ENCODE assay signal across 8 mouse cellular contexts in the genomic region with DNA sequence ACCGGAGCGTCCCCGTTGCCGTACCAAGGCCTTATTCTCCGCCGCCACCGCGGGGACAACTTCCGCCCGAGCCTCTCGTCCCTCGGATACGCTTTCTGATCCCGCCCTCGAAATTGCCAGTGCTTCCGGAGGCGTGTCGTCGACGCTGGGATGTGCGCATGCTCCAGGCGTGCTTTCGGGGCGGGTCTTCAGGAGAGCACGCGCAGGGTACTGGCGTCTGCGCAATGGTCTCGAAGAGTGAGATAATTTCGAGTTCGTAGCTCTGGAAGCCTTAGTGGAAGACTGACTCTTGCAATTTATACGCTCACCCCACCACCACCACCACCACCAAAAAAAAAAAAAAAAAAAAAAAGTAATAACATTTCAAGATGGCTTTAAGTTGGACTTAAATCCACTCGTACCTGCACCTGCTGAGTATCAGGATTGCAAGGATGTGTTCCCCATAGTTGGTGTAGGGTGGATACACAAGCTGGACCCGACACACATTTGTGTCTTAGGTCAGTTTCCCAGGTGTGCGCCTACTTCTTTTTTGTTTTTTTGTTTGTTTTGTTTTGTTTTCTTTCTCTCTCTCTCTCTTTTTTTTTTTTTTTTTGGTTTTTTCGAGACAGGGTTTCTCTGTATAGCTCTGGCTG. TPM values are rescaled to one million over a fixed set of nuclear protein-coding genes. Genes with fewer than 3 reads are reported as not detected.
A peak's percentile ranks its signal among the peaks of the same experiment; 100 is the strongest.
DNase-seq lines count a peak whose midpoint lies in the region; ATAC-seq and TF ChIP-seq lines count a peak whose summit lies in the region.

A gene (minus strand): TSS at position 94 of the 632 bp plus-strand sequence.

- peak within 1 kb of the TSS; percentile 84 for H3K4me2 ChIP-seq in hindbrain, postnatal 0 days (ENCODE audit: low read depth, low read length)

- peak within 1 kb of the TSS; percentile 99 for H3K4me3 ChIP-seq in gastrocnemius, adult 2 months
- peak within 1 kb of the TSS; percentile 94 for H3K4me3 ChIP-seq in hindbrain, postnatal 0 days (ENCODE audit: low read length)
- peak within 1 kb of the TSS; percentile 67 for H3K4me3 ChIP-seq in left cerebral cortex, adult 2 months

- no peaks in the 10 kb centered on the region for H3K27me3 ChIP-seq in hindbrain, postnatal 0 days (ENCODE audit: insufficient read depth, low read length)

- H3K27ac ChIP-seq in gastrocnemius, adult 2 months = peak within 1 kb of the TSS; percentile 98
- peak within 1 kb of the TSS; percentile 64; the same call in 1 of the 2 replicates for H3K27ac ChIP-seq in hindbrain, postnatal 0 days
- H3K27ac ChIP-seq in left cerebral cortex, adult 2 months = peak within 1 kb of the TSS; percentile 94

- H3K4me1 ChIP-seq in hindbrain, postnatal 0 days (ENCODE audit: insufficient read depth, low read length) = peaks cover 9% of the 10 kb centered on the region

- intact Hi-C loops in gastrocnemius, adult 2 months (cut with DNase I) = loop anchor here (5.0 kb wide), 2 partner anchors 36 to 506 kb away; a partner anchor contains a TSS
- intact Hi-C loops in left cerebral cortex, adult 2 months (cut with DNase I) = loop anchor here (5.0 kb wide), 1 partner anchor 96 kb away; a partner anchor contains a TSS

- WGBS in hindbrain, postnatal 0 days = 6% methylated on average over 36 of the region's 36 CpGs

- H3K9me3 ChIP-seq in hindbrain, postnatal 0 days (ENCODE audit: low read length) = no peaks in the 10 kb centered on the region

- peak within 1 kb of the TSS; percentile 96 for H3K9ac ChIP-seq in hindbrain, postnatal 0 days (replicated peaks; ENCODE audit: low read length)

- peak; percentile 85 for DNase-seq in WW6 (ENCODE audit: low read depth, low spot score)
- DNase-seq in cerebellum, postnatal 4 days (ENCODE audit: low spot score in 2 of 2) = peak; percentile 87 to 94
- DNase-seq in gastrocnemius, adult 2 months = peak; percentile 96
- peak; percentile 98 for DNase-seq in hindbrain, postnatal 0 days (ENCODE audit: low spot score)
- DNase-seq in left cerebral cortex, adult 2 months (ENCODE audit: extremely low spot score in 1 of 2, low spot score in 2 of 2) = peak; percentile 95
- DNase-seq in right cerebral cortex, adult 2 months (ENCODE audit: low spot score in 2 of 2) = peak; percentile 95 to 97
- peak; percentile 96 for DNase-seq in urinary bladder, postnatal 14 days (ENCODE audit: low spot score)

- no peak for TF ChIP-seq CTCF in gastrocnemius, adult 2 months (IDR thresholded peaks at IDR 0.05)
- no peak for TF ChIP-seq CTCF in hindbrain, postnatal 0 days (IDR thresholded peaks at IDR 0.05; ENCODE audit: low read depth)
- no peak for TF ChIP-seq CTCF in left cerebral cortex, adult 2 months (IDR thresholded peaks at IDR 0.05)

- ATAC-seq in hindbrain, postnatal 0 days = peak; percentile 96
- peak; percentile 99 for ATAC-seq in megakaryocyte, adult 5-6 weeks (ENCODE audit: poor library complexity, severe bottlenecking)

- H3K36me3 ChIP-seq in hindbrain, postnatal 0 days (ENCODE audit: insufficient read depth, low read length) = no peaks in the 10 kb centered on the region

RNA-seq across cellular contexts. Expression of the gene that starts here (rescaled TPM):
- total RNA-seq in gastrocnemius, adult 2 months (2021) = 10 to 100 TPM; 13.6 to 14.3 TPM
- total RNA-seq in hindbrain, postnatal 0 days (2014; rRNA removed) = 19.3 and 23.0 TPM in 2 replicates
- 19.6 and 20.5 TPM in 2 replicates for polyA plus RNA-seq in hindbrain, postnatal 0 days (2015; fragmentation: Nextera tagmentation; extraction: Ambion mirVana)
- total RNA-seq in left cerebral cortex, adult 2 months (2021) = 10 to 100 TPM; 27.4 to 28.4 TPM
- 8.7 and 13.7 TPM in 2 replicates for total RNA-seq in megakaryocyte, adult 5-6 weeks (2015)
- total RNA-seq in megakaryocyte, adult 5-6 weeks (2017) = 14.7 and 14.8 TPM in 2 replicates

Comparison
In these comparisons a context has a peak if more than half of its experiments do, and no peak if none do; other contexts are left out.
1. Peak in every context shown above with its lines: DNase-seq, ATAC-seq, H3K4me3 ChIP-seq and H3K27ac ChIP-seq.